Mouse (Mus musculus): ENCODE results near the gene Ccdc74a. TPM values are rescaled to one million over a fixed set of nuclear protein-coding genes. Genes with fewer than 3 reads are reported as not detected.

The Ccdc74a gene
- polyA plus RNA-seq (2017; shearing (Covaris generic)): 0.67 TPM

GRCm38 (mm10) chr16:17646310-17647114, at the start of gene Ccdc74a:
Gene Ccdc74a (plus strand): TSS chr16:17646470.

GRCm38 (mm10) chr16:17619198-17620105, 26.8 kb upstream of the Ccdc74a start, which contains the start of gene Smpd4:
Gene Smpd4 (plus strand): TSS chr16:17619354.

Other genes with a start within 250 kb of the Ccdc74a start
- 23.1 TPM for gene Snap29, start 240.5 kb upstream of the Ccdc74a start, polyA plus RNA-seq (2017; shearing (Covaris generic))
- gene Pi4ka, start 240.2 kb upstream of the Ccdc74a start, polyA plus RNA-seq (2017; shearing (Covaris generic)): 33.9 TPM
- 94.8 TPM for gene Crkl, start 194.5 kb upstream of the Ccdc74a start, polyA plus RNA-seq (2017; shearing (Covaris generic))
- gene Aifm3, start 156.9 kb upstream of the Ccdc74a start, polyA plus RNA-seq (2017; shearing (Covaris generic)): not detected
- 67.0 TPM for gene Lztr1, start 137.8 kb upstream of the Ccdc74a start, polyA plus RNA-seq (2017; shearing (Covaris generic))
- 82.1 TPM for gene Thap7, start 115.3 kb upstream of the Ccdc74a start, polyA plus RNA-seq (2017; shearing (Covaris generic))
- gene Lrrc74b, start 85.2 kb upstream of the Ccdc74a start, polyA plus RNA-seq (2017; shearing (Covaris generic)): not detected
- gene P2rx6, start 84.6 kb upstream of the Ccdc74a start, polyA plus RNA-seq (2017; shearing (Covaris generic)): not detected
- gene Slc7a4, start 63.3 kb upstream of the Ccdc74a start, polyA plus RNA-seq (2017; shearing (Covaris generic)): 1.1 TPM
- 23.7 TPM for gene Smpd4, start 27.1 kb upstream of the Ccdc74a start, polyA plus RNA-seq (2017; shearing (Covaris generic))
- 167 TPM for gene Med15, start 86.4 kb downstream of the Ccdc74a start, polyA plus RNA-seq (2017; shearing (Covaris generic))
- 16.1 TPM for gene Klhl22, start 113.1 kb downstream of the Ccdc74a start, polyA plus RNA-seq (2017; shearing (Covaris generic))
- not detected for gene Scarf2, start 150.8 kb downstream of the Ccdc74a start, polyA plus RNA-seq (2017; shearing (Covaris generic))
- not detected for gene B830017H08Rik, start 186.7 kb downstream of the Ccdc74a start, polyA plus RNA-seq (2017; shearing (Covaris generic))
- 1.9 TPM for gene Car15, start 191.9 kb downstream of the Ccdc74a start, polyA plus RNA-seq (2017; shearing (Covaris generic))
- gene Gm20518, start 245.2 kb downstream of the Ccdc74a start, polyA plus RNA-seq (2017; shearing (Covaris generic)): 0.49 TPM
- gene Tssk1, start 247.8 kb downstream of the Ccdc74a start, polyA plus RNA-seq (2017; shearing (Covaris generic)): not detected